Mouse (Mus musculus): ENCODE measurements around the gene Cdhr3.

- no peak for TF ChIP-seq CTCF (IDR thresholded peaks at IDR 0.05; ENCODE audit: insufficient read depth, low read length)
- TF ChIP-seq POLR2A (IDR thresholded peaks at IDR 0.05; ENCODE audit: borderline replicate concordance, extremely low read depth, low read depth, low read length) = no peak
Observed at GRCm38 (mm10) chr12:33056574-33056973, 36.1 kb downstream of the Cdhr3 start.

Data from lung, adult 2 months (tissue).